Mouse (Mus musculus) left cerebral cortex, postnatal 36 days (tissue): ENCODE measurements around the gene Sh3bp5l. TPM values are rescaled to one million over a fixed set of nuclear protein-coding genes. Genes with fewer than 3 reads are reported as not detected.
"Not testable (repeated sequence)": the region's sequence is repeated elsewhere in the genome, so short reads cannot be mapped to it uniquely, and the experiment has no call there.

Source experiments
- DNase-seq, 2 experiments: peaks; one replicate each; pipeline ENCODE4 v3.0.0; 2021 to 2022; ENCODE audit warnings: low spot score in 2 of 2, mixed read lengths in 1 of 2
- intact Hi-C: fragments of 180-260 bp; cut with DNase I; formaldehyde crosslinking; loops from one replicate; pipeline ENCODE4 v1.15.1; 2025
- total RNA-seq, 2 experiments: library from RNA; stranded (reverse); gene quantifications; 2 replicates each; pipeline ENCODE4 v1.2.3; 2021

Sh3bp5l gene
- total RNA-seq, 2 experiments from 2014 or later: 53.6 to 57.8 TPM

GRCm38 (mm10) chr11:58362562-58362961, 32.0 kb downstream of the Sh3bp5l start:
- intact Hi-C loops, DNase-seq: not testable (repeated sequence)

GRCm38 (mm10) chr11:58364454-58364853, 33.9 kb downstream of the Sh3bp5l start:
- DNase-seq: no peak
- intact Hi-C loops: no loop called here

DNA sequence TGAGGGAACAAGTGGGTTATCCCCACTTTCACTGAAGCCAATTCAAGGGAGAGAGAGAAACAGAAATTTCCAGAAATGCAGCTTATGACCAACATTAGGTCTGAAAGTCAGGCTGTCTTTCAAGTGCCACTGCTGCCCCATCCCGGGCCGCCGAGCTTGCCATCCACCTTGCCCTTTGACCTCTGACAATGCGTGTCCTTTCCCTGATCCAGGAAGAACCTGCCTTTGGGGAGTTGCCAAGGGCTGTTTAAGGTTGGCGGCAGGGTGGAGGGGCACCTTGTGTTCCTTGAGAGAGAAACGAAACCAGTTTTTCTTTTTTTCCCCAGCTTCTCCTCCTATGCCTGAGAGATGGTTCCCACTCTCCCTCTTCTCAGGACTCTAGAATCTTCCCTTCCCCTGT, 35.7 kb downstream of the Sh3bp5l start:
- intact Hi-C loops, DNase-seq: not testable (repeated sequence)

GRCm38 (mm10) chr11:58377273-58377672, 46.7 kb downstream of the Sh3bp5l start:
- no peak for DNase-seq
- intact Hi-C loops: no loop called here

GRCm38 (mm10) chr11:58377686-58378085, 47.2 kb downstream of the Sh3bp5l start:
- intact Hi-C loops: no loop called here

DNA sequence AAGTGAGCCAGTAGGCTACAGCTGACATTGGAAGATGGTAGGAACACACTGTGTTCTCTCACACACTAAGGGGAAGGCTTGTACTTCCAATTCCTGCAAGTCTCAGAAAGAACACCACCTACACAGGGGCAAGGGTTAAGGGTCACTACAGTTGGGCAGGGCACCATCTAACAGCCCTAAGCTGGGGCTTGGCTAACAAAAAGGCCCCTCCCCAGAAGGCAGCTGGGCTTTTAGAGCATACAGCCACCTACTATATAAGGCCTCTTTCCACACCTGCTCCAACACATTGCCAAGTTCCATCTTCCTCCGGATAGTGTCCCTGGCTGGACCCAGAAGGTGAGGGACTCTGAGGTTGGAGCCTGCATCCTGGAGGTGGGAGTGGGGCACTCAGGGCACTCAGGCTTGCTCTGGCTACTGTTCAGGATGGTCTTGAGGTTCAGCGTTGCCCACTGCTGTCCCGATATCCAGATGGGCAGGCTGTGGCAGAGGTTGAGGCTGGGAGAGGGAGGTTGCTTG, 48.3 kb downstream of the Sh3bp5l start, which contains the start of gene Lypd8:
Gene Lypd8 (plus strand): TSS at position 281 of the 516 bp plus-strand sequence.
- no peak for DNase-seq
- intact Hi-C loops: no loop called here

More at GRCm38 (mm10) chr11:58377686-58378085, 47.2 kb downstream of the Sh3bp5l start:
- DNase-seq: no peak

GRCm38 (mm10) chr11:58379516-58379915, 49.0 kb downstream of the Sh3bp5l start:
- intact Hi-C loops: no loop called here
- no peak for DNase-seq

GRCm38 (mm10) chr11:58382471-58382870, 51.9 kb downstream of the Sh3bp5l start:
- intact Hi-C loops: no loop called here

More at GRCm38 (mm10) chr11:58382471-58382870, 51.9 kb downstream of the Sh3bp5l start:
- no peak for DNase-seq

Other genes with a start within 250 kb of the Sh3bp5l start
- gene Gm12248, start 237.6 kb upstream of the Sh3bp5l start, total RNA-seq: not detected
- gene Cnot8, start 226.6 kb upstream of the Sh3bp5l start, total RNA-seq: 10 to 100 TPM; 51.9 to 58.0 TPM
- gene Gemin5, start 162.2 kb upstream of the Sh3bp5l start, total RNA-seq: 10 to 100 TPM; 17.1 to 18.1 TPM
- 10 to 100 TPM; 30.7 to 37.4 TPM for gene Mrpl22, start 159.1 kb upstream of the Sh3bp5l start, total RNA-seq
- gene Igtp, start 131.2 kb upstream of the Sh3bp5l start, total RNA-seq: 1 to 10 TPM; 3.6 to 3.8 TPM
- 1 to 10 TPM; 2.3 to 2.7 TPM for gene Irgm2, start 131.1 kb upstream of the Sh3bp5l start, total RNA-seq
- not detected for gene 4930438A08Rik, start 55.9 kb upstream of the Sh3bp5l start, total RNA-seq
- gene Zfp692, start 23.7 kb upstream of the Sh3bp5l start, total RNA-seq: 10 to 100 TPM; 17.8 to 31.5 TPM
- gene Zfp672, start 385 bp upstream of the Sh3bp5l start, total RNA-seq: 10 to 100 TPM; 42.5 to 57.4 TPM
- gene Lypd8, start 48.3 kb downstream of the Sh3bp5l start, total RNA-seq: not detected
- not detected for gene 1810065E05Rik, start 90.4 kb downstream of the Sh3bp5l start, total RNA-seq
- gene Gm12253, start 101.8 kb downstream of the Sh3bp5l start, total RNA-seq: not detected
- gene Lypd9, start 122.2 kb downstream of the Sh3bp5l start, total RNA-seq: not detected
- not detected for gene Olfr30, start 131.5 kb downstream of the Sh3bp5l start, total RNA-seq
- gene Olfr332, start 161.8 kb downstream of the Sh3bp5l start, total RNA-seq: not detected
- gene Olfr331, start 171.8 kb downstream of the Sh3bp5l start, total RNA-seq: not detected
- not detected for gene Olfr330, start 204.1 kb downstream of the Sh3bp5l start, total RNA-seq
- not detected for gene Olfr329-ps, start 215.7 kb downstream of the Sh3bp5l start, total RNA-seq
- gene Olfr328, start 224.9 kb downstream of the Sh3bp5l start, total RNA-seq: under 1 TPM in 1 of 2 experiments, not detected in 1; 0.10 TPM
- not detected for gene Olfr224, start 239.8 kb downstream of the Sh3bp5l start, total RNA-seq
- not detected for gene Olfr325, start 247.0 kb downstream of the Sh3bp5l start, total RNA-seq